Mouse (Mus musculus) c-Kit-negative CD71-positive TER-119-positive erythroid progenitor cells, embryonic 14.5 days (primary cell): ENCODE results near the gene Agtpbp1.
A peak's percentile ranks its signal among the peaks of the same experiment; 100 is the strongest.

ENCODE experiments used
- DNase-seq: peaks from one replicate; pipeline ENCODE4 v3.0.0-alpha.2; 2013; ENCODE audit warnings: low read depth, low spot score

Gene Agtpbp1

DNA sequence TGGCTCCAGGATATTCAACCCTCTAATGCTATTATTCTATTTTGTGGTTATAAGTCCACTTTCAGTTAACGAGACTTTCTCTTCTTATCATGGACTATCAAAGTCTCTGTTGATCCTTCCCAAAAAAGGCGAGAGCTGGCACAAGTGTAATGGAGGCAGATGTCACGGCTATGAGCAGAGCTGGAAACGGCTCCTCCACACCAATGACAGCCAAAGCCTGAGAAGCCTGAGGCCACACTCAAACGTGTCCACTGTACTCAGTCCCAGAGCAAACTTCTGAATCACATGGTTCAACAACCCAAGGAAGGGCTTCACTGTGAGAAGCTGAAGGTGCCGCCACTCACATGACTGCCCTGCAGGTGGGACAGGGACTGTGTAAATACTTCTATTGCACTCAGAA lies 51.7 kb downstream of the Agtpbp1 start:
- DNase-seq, result no peak

- DNase-seq, result no peak
Observed at GRCm38 (mm10) chr13:59531203-59531602, 53.8 kb downstream of the Agtpbp1 start.

- DNase-seq, result no peak
Observed at GRCm38 (mm10) chr13:59530491-59530890, 54.5 kb downstream of the Agtpbp1 start.

GRCm38 (mm10) chr13:59521271-59522064 lies 63.6 kb downstream of the Agtpbp1 start:
- no peak for DNase-seq

DNA sequence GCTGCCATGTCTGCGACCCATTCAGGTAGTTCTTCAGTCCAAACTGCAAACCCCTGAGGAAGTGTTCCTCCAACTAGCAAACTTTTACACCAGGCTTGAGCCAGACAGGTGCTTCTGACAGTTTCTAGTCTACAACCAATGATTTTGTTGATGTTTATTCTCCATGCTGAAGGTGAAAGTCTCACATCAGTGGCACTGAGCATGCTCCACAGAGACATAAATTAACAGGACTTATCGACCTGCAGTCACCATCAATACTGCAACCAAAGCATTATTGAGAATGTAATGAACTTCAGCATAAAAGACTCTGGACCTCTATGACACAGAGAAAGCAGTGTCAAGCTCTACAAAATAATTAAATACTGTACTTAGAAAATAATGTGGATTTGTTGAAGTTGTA lies 64.2 kb downstream of the Agtpbp1 start:
- DNase-seq, result no peak

DNA sequence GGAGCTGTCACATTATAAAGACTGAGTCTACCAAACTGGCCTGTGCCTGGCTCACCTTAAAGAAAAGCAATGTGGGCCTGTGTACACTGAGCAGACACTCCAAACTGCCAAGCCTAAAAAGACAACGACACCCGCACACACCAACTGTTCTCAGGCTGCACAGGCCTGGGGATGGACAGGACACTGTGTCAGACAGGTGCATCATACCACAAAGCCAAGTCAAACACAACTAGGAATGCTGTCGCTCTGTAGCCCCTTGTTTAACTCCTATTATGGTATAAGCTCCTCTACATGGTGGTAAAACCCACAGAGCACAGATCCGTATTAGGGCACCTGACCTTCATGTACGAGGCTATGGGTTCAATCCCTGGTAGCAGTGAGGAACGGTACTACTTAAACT lies 65.5 kb downstream of the Agtpbp1 start:
- DNase-seq, result no peak

DNA sequence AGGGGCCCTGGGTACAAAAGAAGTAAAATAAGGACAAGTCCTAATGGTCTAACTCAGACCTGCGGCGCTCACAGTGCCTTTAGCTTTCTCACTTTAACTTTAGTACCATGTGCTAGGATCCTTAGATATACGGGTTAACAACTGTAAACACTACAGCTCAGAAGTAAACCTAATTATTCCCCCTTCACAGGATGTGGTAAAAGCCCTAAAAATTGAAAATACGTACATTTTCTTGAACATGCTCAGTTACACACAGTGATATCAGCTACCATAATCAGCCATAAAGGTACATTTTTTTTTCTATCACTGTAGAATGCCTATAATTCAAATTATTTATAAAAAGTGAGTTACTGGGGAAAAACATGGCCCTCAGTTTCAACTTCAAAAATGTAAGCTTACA lies 67.0 kb downstream of the Agtpbp1 start:
- DNase-seq, result no peak

- no peak for DNase-seq
Observed at GRCm38 (mm10) chr13:59515074-59515473, 70.0 kb downstream of the Agtpbp1 start.

DNA sequence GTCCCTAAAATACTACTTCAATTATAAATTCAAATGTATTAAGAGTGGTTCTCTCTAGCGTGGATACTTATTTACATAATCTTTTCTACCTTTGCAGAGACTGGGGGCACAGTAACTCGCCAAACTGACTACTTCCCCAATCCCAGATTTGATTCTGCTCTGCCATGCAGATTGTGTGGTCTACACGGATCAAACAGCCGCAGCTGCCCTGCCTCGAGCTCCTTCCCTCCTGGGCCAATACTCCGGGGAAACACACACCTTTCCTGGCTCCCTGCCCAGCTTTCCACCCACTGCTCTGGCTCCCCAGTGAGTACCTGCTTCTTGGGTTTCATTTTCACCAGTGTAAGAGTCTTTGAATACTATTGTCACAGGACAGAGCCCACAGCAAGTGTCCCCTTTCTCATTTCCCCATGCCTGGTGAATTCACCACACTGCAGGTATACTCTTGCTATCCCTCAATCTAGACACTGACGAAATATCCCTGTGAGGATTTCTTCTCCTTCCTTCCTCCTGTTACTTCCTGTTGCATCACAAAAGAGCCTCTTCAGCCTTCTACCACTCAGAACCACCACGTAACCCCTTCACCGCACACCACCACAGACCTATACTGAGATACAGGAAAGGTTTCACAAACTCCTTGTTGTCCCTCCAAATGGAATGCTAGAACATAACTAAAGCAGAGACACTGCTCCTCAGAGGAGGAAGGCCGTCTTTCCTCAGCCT lies 75.2 kb downstream of the Agtpbp1 start:
- no peak for DNase-seq

DNA sequence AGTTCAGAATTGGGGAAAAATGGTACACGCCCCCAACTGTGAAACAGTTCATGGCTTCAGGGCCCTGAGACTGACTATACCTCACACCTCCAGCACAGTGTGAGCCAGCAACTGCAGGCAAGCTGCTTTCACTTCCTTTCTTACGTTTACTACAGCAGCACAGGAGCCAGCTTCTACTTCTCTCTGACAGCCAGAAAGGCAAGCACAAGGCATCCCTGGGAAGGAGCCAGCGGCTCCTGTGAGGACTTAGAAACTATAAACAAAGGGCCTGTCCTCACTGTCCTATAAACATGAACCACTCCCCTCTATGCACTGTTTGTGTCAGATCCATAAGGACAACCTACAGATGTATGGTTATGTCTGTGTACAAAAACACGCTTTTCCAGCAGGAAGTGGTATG lies 76.4 kb downstream of the Agtpbp1 start:
- no peak for DNase-seq

GRCm38 (mm10) chr13:59506450-59506849 lies 78.6 kb downstream of the Agtpbp1 start:
- DNase-seq, result no peak

DNA sequence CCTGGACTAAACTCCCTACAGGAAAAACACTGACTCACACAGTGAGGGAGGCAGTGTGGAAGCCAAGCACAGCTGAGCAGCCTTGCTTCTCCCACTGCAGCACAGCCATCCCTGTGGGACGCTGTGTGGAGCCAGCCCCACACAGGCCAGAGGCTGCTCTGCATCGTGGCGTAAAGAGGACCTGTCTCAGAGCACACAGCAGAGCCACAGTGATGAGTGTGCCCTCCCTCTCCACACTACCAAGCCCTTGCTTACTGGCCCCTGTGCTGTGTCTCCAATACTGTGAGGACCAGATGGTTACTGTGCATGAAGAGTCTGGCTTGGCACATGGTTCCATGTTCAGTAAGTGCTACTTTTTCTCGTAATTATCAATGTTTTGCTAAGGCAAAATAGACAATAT lies 79.2 kb downstream of the Agtpbp1 start:
- DNase-seq, result no peak

DNA sequence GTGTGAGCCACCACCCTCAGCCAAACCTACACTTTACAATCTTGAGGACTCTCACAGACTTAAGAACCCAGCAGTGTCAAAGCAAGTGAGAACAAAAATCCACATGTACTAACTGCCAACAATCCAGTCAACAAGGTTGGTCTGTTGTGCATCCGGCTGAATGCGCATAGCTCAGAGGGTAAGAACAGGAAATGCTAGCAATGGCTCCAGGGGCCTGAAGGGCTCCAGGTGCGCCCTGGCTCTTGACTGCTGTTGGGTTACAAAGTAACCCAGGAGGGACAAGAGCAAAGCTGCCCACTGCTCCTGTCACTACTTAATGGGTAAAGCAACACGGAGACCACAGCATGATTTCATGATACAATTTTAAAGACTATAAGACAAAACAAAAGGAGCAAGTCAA lies 81.4 kb downstream of the Agtpbp1 start:
- DNase-seq, result no peak

DNA sequence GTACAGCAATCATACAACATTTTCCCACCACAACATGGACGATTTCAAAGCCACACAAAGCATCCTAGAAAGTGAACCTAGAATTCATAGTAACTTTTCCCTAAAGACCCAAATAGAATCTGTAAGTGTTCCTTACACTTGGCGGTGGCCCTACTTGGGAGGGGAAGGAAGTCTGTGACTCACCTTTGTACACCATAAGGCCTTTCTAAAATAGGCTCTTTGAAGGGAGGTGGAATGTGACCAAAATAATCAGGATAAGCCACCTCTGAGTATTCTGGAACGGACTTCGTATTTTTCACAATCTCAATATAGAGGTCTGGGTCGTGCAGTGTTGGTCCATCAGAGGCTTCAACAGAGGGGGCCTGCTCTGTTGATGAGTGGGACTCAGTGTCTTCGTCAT lies 85.2 kb downstream of the Agtpbp1 start:
- DNase-seq, result no peak

DNA sequence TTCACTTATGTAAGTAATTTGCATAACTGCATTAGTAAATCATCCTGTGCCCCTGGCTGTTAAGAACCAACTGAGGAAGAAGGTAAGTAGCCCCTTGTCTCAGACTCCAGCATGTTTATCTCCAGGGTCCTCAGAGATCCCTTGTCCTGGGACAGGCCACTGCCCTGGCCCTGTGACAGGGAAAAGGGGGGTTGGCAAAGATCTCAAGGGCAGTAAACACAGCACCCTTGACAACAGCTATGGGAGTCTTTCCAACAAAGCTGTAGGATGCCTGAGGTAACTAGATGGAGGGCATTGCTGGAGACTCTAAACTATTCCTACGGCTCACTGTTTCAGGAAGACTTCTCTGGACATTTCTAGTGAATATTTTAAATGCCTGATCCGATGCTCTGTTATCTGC lies 85.7 kb downstream of the Agtpbp1 start:
- no peak for DNase-seq

DNA sequence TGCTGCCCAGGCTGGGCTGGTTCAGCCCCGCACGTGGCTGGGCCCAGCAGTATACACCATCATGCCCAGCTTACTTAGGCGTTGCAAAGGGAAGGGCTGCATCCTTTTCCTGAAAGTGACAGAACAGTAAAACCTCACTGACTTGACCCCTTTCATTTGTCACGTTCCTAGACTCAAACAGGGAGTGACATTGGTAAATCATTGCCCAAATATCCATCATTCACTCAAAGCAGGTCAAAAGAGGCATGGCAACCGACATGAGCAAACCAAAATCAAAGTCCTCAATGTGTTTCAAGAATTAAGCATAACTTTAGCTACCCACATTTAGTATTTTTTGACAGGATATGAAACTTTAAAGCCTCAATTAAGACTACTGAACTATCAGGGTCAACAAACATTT lies 86.8 kb downstream of the Agtpbp1 start:
- DNase-seq, result no peak

- no peak for DNase-seq
Observed at GRCm38 (mm10) chr13:59495839-59496238, 89.2 kb downstream of the Agtpbp1 start.

- peak; percentile 4 for DNase-seq
Observed at GRCm38 (mm10) chr13:59494619-59495262, 90.3 kb downstream of the Agtpbp1 start.

GRCm38 (mm10) chr13:59490726-59491125 lies 94.3 kb downstream of the Agtpbp1 start:
- no peak for DNase-seq

DNA sequence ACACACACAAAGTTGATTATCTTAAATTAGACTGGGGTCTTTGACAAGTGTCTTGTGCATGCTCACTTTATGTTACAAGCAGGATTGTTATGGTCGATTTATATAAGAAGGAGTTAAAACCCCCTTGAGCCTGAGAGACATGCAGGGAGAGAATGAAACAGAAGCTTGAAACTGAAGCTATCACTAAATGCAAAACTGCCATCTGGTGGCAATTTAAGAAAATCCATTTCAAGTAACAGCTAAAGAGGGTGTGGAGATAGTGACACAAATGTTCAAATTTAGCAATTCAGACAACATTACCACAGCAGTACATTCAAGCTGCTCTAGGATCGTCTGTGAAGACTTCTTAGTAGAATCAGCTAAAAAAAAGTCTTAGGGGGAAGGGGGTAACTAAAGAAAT lies 95.9 kb downstream of the Agtpbp1 start:
- DNase-seq, result no peak

GRCm38 (mm10) chr13:59487287-59487686 lies 97.7 kb downstream of the Agtpbp1 start:
- DNase-seq, result no peak

- no peak for DNase-seq
Observed at GRCm38 (mm10) chr13:59486243-59486642, 98.8 kb downstream of the Agtpbp1 start.

DNA sequence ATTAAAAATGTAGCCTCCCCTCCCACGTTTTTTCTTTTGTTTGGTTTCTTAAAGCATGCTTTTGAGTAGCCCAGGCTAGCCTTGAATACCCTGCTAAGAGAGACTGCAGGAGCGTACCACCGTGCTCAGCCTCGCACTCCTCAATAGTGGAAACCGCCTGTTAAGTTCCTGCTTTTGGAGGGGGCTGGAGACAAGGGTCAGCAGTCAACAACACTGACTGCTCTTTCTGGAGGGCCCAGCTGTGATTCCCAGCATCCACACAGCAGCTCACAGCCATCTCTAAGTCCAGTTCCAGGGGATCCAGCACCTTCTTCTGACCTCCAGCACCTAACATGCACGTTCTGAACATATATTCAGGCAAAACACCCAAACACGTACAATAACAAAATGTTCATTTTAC lies 99.6 kb downstream of the Agtpbp1 start:
- DNase-seq, result no peak
